Comparison of ENCODE assay signal across 22 mouse cellular contexts in genomic region chr12:99024430-99024960, GRCm38 (mm10).
"Had no signal": no experiment of that assay in that cellular context is flagged by ENCODE, and none has a peak within 500 bp of the region (broad histone marks: within the 10 kb centered on the region; RNA-seq: fewer than 3 reads in every experiment).

No protein-coding gene starts in this region.

- H3K9ac ChIP-seq: limb, embryonic 12.5 days; limb, embryonic 15.5 days; liver, embryonic 14.5 days; liver, postnatal 0 days; lung, embryonic 14.5 days; neural tube, embryonic 13.5 days; stomach, embryonic 15.5 days had no signal

- H3K27me3 ChIP-seq: limb, embryonic 12.5 days; limb, embryonic 15.5 days; stomach, embryonic 15.5 days had no signal

- H3K27ac ChIP-seq: kidney, postnatal 0 days; left cerebral cortex, adult 2 months; limb, embryonic 12.5 days; limb, embryonic 15.5 days; liver, embryonic 14.5 days; macrophage; neural tube, embryonic 13.5 days; stomach, embryonic 15.5 days had no signal

- H3K9me3 ChIP-seq: limb, embryonic 12.5 days; limb, embryonic 15.5 days; neural tube, embryonic 13.5 days; stomach, embryonic 15.5 days had no signal

- H3K36me3 ChIP-seq: limb, embryonic 12.5 days; limb, embryonic 15.5 days; neural tube, embryonic 13.5 days; stomach, embryonic 15.5 days had no signal

- DNase-seq: kidney, adult 18-20 months; kidney, adult 9 months; kidney, postnatal 36 days; layer of hippocampus, postnatal 36 days; left cerebral cortex, postnatal 4 days; liver, postnatal 0 days; lung, embryonic 14.5 days; retina, postnatal 1 day; right cerebral cortex, postnatal 25 days; spleen, adult 18-20 months; thymus, postnatal 25 days had no signal

- H3K4me2 ChIP-seq: limb, embryonic 12.5 days; limb, embryonic 15.5 days; liver, embryonic 11.5 days; lung, embryonic 14.5 days; neural tube, embryonic 13.5 days; stomach, embryonic 15.5 days had no signal

- H3K4me3 ChIP-seq: left cerebral cortex, adult 2 months; limb, embryonic 12.5 days; limb, embryonic 15.5 days; neural tube, embryonic 13.5 days; stomach, embryonic 15.5 days had no signal

- H3K4me1 ChIP-seq: limb, embryonic 12.5 days; stomach, embryonic 15.5 days had no signal

- ATAC-seq: intestine, embryonic 16.5 days; liver, postnatal 0 days; lung, postnatal 0 days had no signal
